Mouse (Mus musculus) cerebellum, adult 2 months (tissue): Measurements from ENCODE around the gene Tspan14.

Source experiments
- CTCF ChIP-seq: fragments of 200-500 bp; IDR thresholded peaks from 2 replicates; pipeline ENCODE4 v1.5.1; 2011; ENCODE audit warnings: low read depth, mild to moderate bottlenecking, control low read depth, low read length, moderate library complexity, borderline replicate concordance; ENCODE audit not compliant: insufficient read depth
- POLR2A ChIP-seq: fragments of 200-500 bp; IDR thresholded peaks from 2 replicates; pipeline ENCODE4 v1.6.1; 2011; ENCODE audit warnings: low read length, control low read depth, borderline replicate concordance; ENCODE audit not compliant: insufficient read depth

GRCm38 (mm10) chr14:40963501-40964213 lies 3.0 kb downstream of the Tspan14 start:
- TF ChIP-seq CTCF (no peak), POLR2A (no peak)
